Mouse (Mus musculus) midbrain, embryonic 13.5 days (tissue): ENCODE results near the gene AC134908.4. TPM values are rescaled to one million over a fixed set of nuclear protein-coding genes. Genes with fewer than 3 reads are reported as not detected.

Source experiments
- ATAC-seq: fragments of 200-750 bp; cut with Nextera tagmentation; 2 replicates; pipeline ENCODE4 v1.8.0; 2017; ENCODE audit warnings: mild to moderate bottlenecking, moderate TSS enrichment, moderate library complexity
- H3K27ac ChIP-seq: fragments of 300-500 bp; sonication (generic); 2 replicates; pipeline ENCODE4 v1.5.1; 2015; ENCODE audit warnings: inconsistent platforms, mild to moderate bottlenecking, moderate library complexity
- H3K27me3 ChIP-seq: fragments of 300-500 bp; sonication (generic); 2 replicates; pipeline ENCODE4 v1.6.1; 2015; ENCODE audit warnings: mild to moderate bottlenecking, inconsistent platforms
- H3K36me3 ChIP-seq: fragments of 300-500 bp; sonication (generic); 2 replicates; pipeline ENCODE4 v1.6.1; 2015; ENCODE audit warnings: mild to moderate bottlenecking, inconsistent platforms
- H3K4me1 ChIP-seq: fragments of 300-500 bp; sonication (generic); replicated peaks from 2 replicates; pipeline ENCODE4 v1.6.1; 2015; ENCODE audit warnings: inconsistent platforms
- H3K4me2 ChIP-seq: fragments of 300-500 bp; sonication (generic); replicated peaks from 2 replicates; pipeline ENCODE4 v1.6.1; 2015; ENCODE audit warnings: moderate library complexity, mild to moderate bottlenecking, inconsistent platforms
- H3K4me3 ChIP-seq: fragments of 300-500 bp; sonication (generic); replicated peaks from 2 replicates; pipeline ENCODE4 v1.5.1; 2015; ENCODE audit warnings: mild to moderate bottlenecking, inconsistent platforms
- H3K9ac ChIP-seq: fragments of 300-500 bp; sonication (generic); replicated peaks from 2 replicates; pipeline ENCODE4 v1.6.1; 2015; ENCODE audit warnings: mild to moderate bottlenecking, inconsistent platforms
- H3K9me3 ChIP-seq: fragments of 300-500 bp; sonication (generic); 2 replicates; pipeline ENCODE4 v1.6.1; 2016; ENCODE audit warnings: mild to moderate bottlenecking, inconsistent platforms
- WGBS: fragments of 180-500 bp; shearing (Covaris S2); methylation state at CpG from one replicate; pipeline ENCODE4 v1.1.7; 2015; 5-methylcytosine and 5-hydroxymethylcytosine counted together
- polyA plus RNA-seq: library from polyadenylated mRNA; unstranded; fragments of >200 nt; fragmentation: Nextera tagmentation; extraction: Ambion mirVana; gene quantifications from 2 replicates; pipeline ENCODE4 v1.2.1, GENCODE M21; 2015

Gene AC134908.4
- polyA plus RNA-seq, 1 experiment from 2014 or later: not detected

- no peak for ATAC-seq
- H3K27ac ChIP-seq: peak overlapping the region; percentile 92
- peaks cover 51% of the 10 kb centered on the region for H3K36me3 ChIP-seq
- H3K9ac ChIP-seq: peak overlapping the region; percentile 81
- H3K27me3 ChIP-seq: no peaks in the 10 kb centered on the region
- no peaks in the 10 kb centered on the region for H3K9me3 ChIP-seq
- peak overlapping the region; percentile 95 for H3K4me2 ChIP-seq
- WGBS: 47% methylated on average over 8 of the region's 8 CpGs
- H3K4me1 ChIP-seq: peaks cover 82% of the 10 kb centered on the region
- H3K4me3 ChIP-seq: peak overlapping the region; percentile 53
Observed at GRCm38 (mm10) chr17:25829558-25830017, 34.1 kb upstream of the AC134908.4 start.

- Histone ChIP-seq H3K36me3 (peaks cover 51% of the 10 kb centered on the region), H3K27me3 (no peaks in the 10 kb centered on the region), H3K27ac (peak within 1 kb of the TSS; percentile 92), H3K9ac (peak within 1 kb of the TSS; percentile 81), H3K4me3 (peak within 1 kb of the TSS; percentile 53), H3K9me3 (no peaks in the 10 kb centered on the region), H3K4me2 (peak within 1 kb of the TSS; percentile 95), H3K4me1 (peaks cover 82% of the 10 kb centered on the region)
- ATAC-seq: peak; percentile 58
- under 1% methylated on average over 32 of the region's 32 CpGs for WGBS
Observed at GRCm38 (mm10) chr17:25828712-25829557, 33.5 kb upstream of the AC134908.4 start, which contains the start of gene Jmjd8. Gene Jmjd8 (plus strand): TSS chr17:25828867.

- ATAC-seq: no peak
- H3K4me2 ChIP-seq: peak overlapping the region; percentile 95
- WGBS: 87% methylated on average over 8 of the region's 8 CpGs
- no peaks in the 10 kb centered on the region for H3K9me3 ChIP-seq
- H3K9ac ChIP-seq: peak overlapping the region; percentile 81
- no peaks in the 10 kb centered on the region for H3K27me3 ChIP-seq
- peak overlapping the region; percentile 53 for H3K4me3 ChIP-seq
- H3K4me1 ChIP-seq: peaks cover 79% of the 10 kb centered on the region
- peaks cover 51% of the 10 kb centered on the region for H3K36me3 ChIP-seq
- peak overlapping the region; percentile 92 for H3K27ac ChIP-seq
Observed at GRCm38 (mm10) chr17:25828223-25828594, 32.8 kb upstream of the AC134908.4 start.

- peaks cover 82% of the 10 kb centered on the region for H3K4me1 ChIP-seq
- H3K36me3 ChIP-seq: peaks cover 51% of the 10 kb centered on the region
- H3K9me3 ChIP-seq: no peaks in the 10 kb centered on the region
- no peak overlapping the region for H3K27ac ChIP-seq
- peak overlapping the region; percentile 95; the same call in 1 of the 2 replicates for H3K4me2 ChIP-seq
- H3K27me3 ChIP-seq: no peaks in the 10 kb centered on the region
- 92% methylated on average over 22 of the region's 22 CpGs for WGBS
- H3K9ac ChIP-seq: no peak overlapping the region; the same call in none of the 2 replicates
- H3K4me3 ChIP-seq: peak overlapping the region; percentile 53; the same call in 1 of the 2 replicates
- no peak for ATAC-seq
Observed at GRCm38 (mm10) chr17:25827546-25828222, 32.2 kb upstream of the AC134908.4 start.

- Histone ChIP-seq H3K4me1 (peaks cover 81% of the 10 kb centered on the region), H3K36me3 (peaks cover 51% of the 10 kb centered on the region), H3K9me3 (no peaks in the 10 kb centered on the region), H3K4me2 (no peak overlapping the region), H3K9ac (no peak overlapping the region; the same call in 1 of the 2 replicates), H3K27ac (no peak overlapping the region), H3K4me3 (no peak overlapping the region), H3K27me3 (no peaks in the 10 kb centered on the region)
- 95% methylated on average over 13 of the region's 13 CpGs for WGBS
- ATAC-seq: no peak
Observed at GRCm38 (mm10) chr17:25827011-25827410, 31.6 kb upstream of the AC134908.4 start.

- H3K27ac ChIP-seq: no peak overlapping the region
- 95% methylated on average over 27 of the region's 27 CpGs for WGBS
- peaks cover 45% of the 10 kb centered on the region for H3K36me3 ChIP-seq
- H3K9ac ChIP-seq: no peak overlapping the region
- H3K9me3 ChIP-seq: no peaks in the 10 kb centered on the region
- no peak overlapping the region for H3K4me3 ChIP-seq
- peaks cover 72% of the 10 kb centered on the region for H3K4me1 ChIP-seq
- ATAC-seq: no peak
- H3K27me3 ChIP-seq: no peaks in the 10 kb centered on the region
- 0 out of 2 replicates have a peak overlapping the region, but pooled peaks have one; percentile 3 for H3K4me2 ChIP-seq
Observed at GRCm38 (mm10) chr17:25825984-25826570, 30.6 kb upstream of the AC134908.4 start.

- H3K27ac ChIP-seq: no peak overlapping the region
- H3K4me1 ChIP-seq: peaks cover 64% of the 10 kb centered on the region
- peaks cover 39% of the 10 kb centered on the region for H3K36me3 ChIP-seq
- no peak for ATAC-seq
- no peaks in the 10 kb centered on the region for H3K9me3 ChIP-seq
- peak overlapping the region; percentile 99 for H3K4me2 ChIP-seq
- 93% methylated on average over 6 of the region's 6 CpGs for WGBS
- peak overlapping the region; percentile 49 for H3K9ac ChIP-seq
- no peak overlapping the region for H3K4me3 ChIP-seq
- H3K27me3 ChIP-seq: peaks cover 4% of the 10 kb centered on the region
Observed at GRCm38 (mm10) chr17:25825311-25825710, 29.9 kb upstream of the AC134908.4 start.

GRCm38 (mm10) chr17:25824362-25825142 is 29.1 kb upstream of the AC134908.4 start:
- 76% methylated on average over 17 of the region's 17 CpGs for WGBS
- ATAC-seq: no peak
- H3K36me3 ChIP-seq: peaks cover 39% of the 10 kb centered on the region
- H3K4me3 ChIP-seq: peak overlapping the region; percentile 66
- H3K27ac ChIP-seq: no peak overlapping the region
- no peaks in the 10 kb centered on the region for H3K9me3 ChIP-seq
- peaks cover 56% of the 10 kb centered on the region for H3K4me1 ChIP-seq
- H3K4me2 ChIP-seq: peak overlapping the region; percentile 99
- peaks cover 12% of the 10 kb centered on the region for H3K27me3 ChIP-seq
- H3K9ac ChIP-seq: peak overlapping the region; percentile 83

GRCm38 (mm10) chr17:25823452-25823851 is 28.0 kb upstream of the AC134908.4 start, which contains the start of gene Wdr24:
Gene Wdr24 (plus strand): TSS chr17:25823627.
- H3K9me3 ChIP-seq: no peaks in the 10 kb centered on the region
- WGBS: under 1% methylated on average over 18 of the region's 18 CpGs
- ATAC-seq: peak; percentile 68
- peak within 1 kb of the TSS; percentile 72 for H3K27ac ChIP-seq
- peak within 1 kb of the TSS; percentile 83 for H3K9ac ChIP-seq
- H3K27me3 ChIP-seq: peaks cover 23% of the 10 kb centered on the region
- peak within 1 kb of the TSS; percentile 99 for H3K4me2 ChIP-seq
- peaks cover 52% of the 10 kb centered on the region for H3K4me1 ChIP-seq
- H3K36me3 ChIP-seq: peaks cover 48% of the 10 kb centered on the region
- H3K4me3 ChIP-seq: peak within 1 kb of the TSS; percentile 66

GRCm38 (mm10) chr17:25818851-25819780 is 23.7 kb upstream of the AC134908.4 start:
- Histone ChIP-seq H3K9ac (0 out of 2 replicates have a peak overlapping the region, but pooled peaks have one; percentile 23), H3K27me3 (peaks cover 41% of the 10 kb centered on the region), H3K4me1 (peaks cover 14% of the 10 kb centered on the region), H3K36me3 (peaks cover 44% of the 10 kb centered on the region), H3K4me2 (0 out of 2 replicates have a peak overlapping the region, but pooled peaks have one; percentile 11), H3K4me3 (0 out of 2 replicates have a peak overlapping the region, but pooled peaks have one; percentile 5), H3K9me3 (no peaks in the 10 kb centered on the region), H3K27ac (no peak overlapping the region)
- ATAC-seq: no peak
- 8% methylated on average over 44 of the region's 46 CpGs for WGBS
